8 mouse cellular contexts compared by ENCODE assay signal in genomic region chr1:158356051-158356461, GRCm38 (mm10). TPM values are rescaled to one million over a fixed set of nuclear protein-coding genes. Genes with fewer than 3 reads are reported as not detected.
DNase-seq lines count a peak whose midpoint lies in the region; ATAC-seq and TF ChIP-seq lines count a peak whose summit lies in the region.

Gene Brinp2, minus strand, starts transcription at chr1:158356326.

- peaks cover 3% of the 10 kb centered on the region; the same call in 1 of the 2 replicates for H3K4me1 ChIP-seq in embryonic fibroblast, embryonic 13.5 days (ENCODE audit: control insufficient read depth, insufficient read depth, low read length)
- H3K4me1 ChIP-seq in heart, embryonic 11.5 days (ENCODE audit: control insufficient read depth, insufficient read depth, low read length): no peaks in the 10 kb centered on the region
- peaks cover 9% of the 10 kb centered on the region for H3K4me1 ChIP-seq in limb, embryonic 10.5 days
- H3K4me1 ChIP-seq in midbrain, embryonic 12.5 days: peaks cover 13% of the 10 kb centered on the region; the same call in 1 of the 2 replicates
- peaks cover 10% of the 10 kb centered on the region for H3K4me1 ChIP-seq in stomach, embryonic 15.5 days

- H3K4me2 ChIP-seq in heart, embryonic 11.5 days: peak within 1 kb of the TSS; percentile 93
- H3K4me2 ChIP-seq in midbrain, embryonic 12.5 days (replicated peaks): peak within 1 kb of the TSS; percentile 95
- H3K4me2 ChIP-seq in stomach, embryonic 15.5 days: peak within 1 kb of the TSS; percentile 78

- whole genome bisulfite sequencing in heart, embryonic 11.5 days (ENCODE audit: insufficient replicate concordance): 1% methylated on average over 30 of the region's 30 CpGs
- under 1% methylated on average over 30 of the region's 30 CpGs for WGBS in limb, embryonic 10.5 days
- WGBS in midbrain, embryonic 12.5 days: under 1% methylated on average over 30 of the region's 30 CpGs
- WGBS in stomach, embryonic 15.5 days: under 1% methylated on average over 30 of the region's 30 CpGs

- no peaks in the 10 kb centered on the region for H3K9me3 ChIP-seq in heart, embryonic 11.5 days (replicated peaks; ENCODE audit: control insufficient read depth, low read length)
- no peaks in the 10 kb centered on the region for H3K9me3 ChIP-seq in limb, embryonic 10.5 days (replicated peaks)
- H3K9me3 ChIP-seq in midbrain, embryonic 12.5 days: no peaks in the 10 kb centered on the region
- no peaks in the 10 kb centered on the region for H3K9me3 ChIP-seq in stomach, embryonic 15.5 days

- TF ChIP-seq POLR2A in embryonic fibroblast, embryonic 13.5 days (IDR thresholded peaks at IDR 0.05; ENCODE audit: low read depth, low read length): no peak

- H3K4me3 ChIP-seq in embryonic fibroblast, embryonic 13.5 days (ENCODE audit: insufficient read depth, low read length): peak within 1 kb of the TSS; percentile 45
- H3K4me3 ChIP-seq in heart, embryonic 11.5 days (ENCODE audit: low read depth, low read length): peak within 1 kb of the TSS; percentile 59
- peak within 1 kb of the TSS; percentile 65 for H3K4me3 ChIP-seq in limb, embryonic 10.5 days
- peak within 1 kb of the TSS; percentile 63 for H3K4me3 ChIP-seq in midbrain, embryonic 12.5 days
- peak within 1 kb of the TSS; percentile 46 for H3K4me3 ChIP-seq in stomach, embryonic 15.5 days (replicated peaks)

- no peaks in the 10 kb centered on the region for H3K36me3 ChIP-seq in heart, embryonic 11.5 days (ENCODE audit: control insufficient read depth, insufficient read depth, low read length)
- H3K36me3 ChIP-seq in limb, embryonic 10.5 days: no peaks in the 10 kb centered on the region
- H3K36me3 ChIP-seq in midbrain, embryonic 12.5 days: no peaks in the 10 kb centered on the region
- no peaks in the 10 kb centered on the region for H3K36me3 ChIP-seq in stomach, embryonic 15.5 days

- DNase-seq in thymus, postnatal 14 days: peak; percentile 7
- no peak for DNase-seq in thymus, adult 18-20 months
- peak; percentile 71 for DNase-seq in kidney, adult 9 months
- DNase-seq in limb, embryonic 10.5 days (ENCODE audit: low spot score): peak; percentile 77

- no peak for TF ChIP-seq CTCF in embryonic fibroblast, embryonic 13.5 days (IDR thresholded peaks at IDR 0.05; ENCODE audit: borderline replicate concordance, insufficient read depth, low read length)

- H3K9ac ChIP-seq in heart, embryonic 11.5 days (ENCODE audit: low read depth, low read length): no peak within 1 kb of the TSS
- H3K9ac ChIP-seq in midbrain, embryonic 12.5 days (replicated peaks): peak within 1 kb of the TSS; percentile 63
- H3K9ac ChIP-seq in stomach, embryonic 15.5 days: 0 out of 2 replicates have a peak within 1 kb of the TSS, but pooled peaks have one; percentile 8

- ATAC-seq in heart, embryonic 11.5 days (replicated peaks; ENCODE audit: insufficient number of reproducible peaks, low FRiP score, low TSS enrichment): peak; percentile 86
- ATAC-seq in midbrain, embryonic 12.5 days (ENCODE audit: low FRiP score, low read depth): peak; percentile 98
- peak; percentile 92 for ATAC-seq in stomach, embryonic 15.5 days (ENCODE audit: insufficient read depth, low FRiP score, low read depth)

- H3K27me3 ChIP-seq in heart, embryonic 11.5 days (ENCODE audit: control insufficient read depth, insufficient read depth, low read length): peaks cover 33% of the 10 kb centered on the region
- peaks cover 86% of the 10 kb centered on the region for H3K27me3 ChIP-seq in limb, embryonic 10.5 days (ENCODE audit: low read depth, poor library complexity, severe bottlenecking)
- peaks cover 33% of the 10 kb centered on the region for H3K27me3 ChIP-seq in midbrain, embryonic 12.5 days
- H3K27me3 ChIP-seq in stomach, embryonic 15.5 days (replicated peaks): peaks cover 37% of the 10 kb centered on the region

- H3K27ac ChIP-seq in embryonic fibroblast, embryonic 13.5 days (ENCODE audit: insufficient read depth, low read length): no peak within 1 kb of the TSS
- no peak within 1 kb of the TSS for H3K27ac ChIP-seq in heart, embryonic 11.5 days (ENCODE audit: low read depth, low read length)
- no peak within 1 kb of the TSS for H3K27ac ChIP-seq in limb, embryonic 10.5 days
- no peak within 1 kb of the TSS for H3K27ac ChIP-seq in midbrain, embryonic 12.5 days (replicated peaks)
- no peak within 1 kb of the TSS for H3K27ac ChIP-seq in stomach, embryonic 15.5 days

RNA-seq across cellular contexts. Expression of gene Brinp2, which starts in this region (rescaled TPM):
- not detected in 2 replicates for polyA plus RNA-seq in embryonic fibroblast, embryonic 13.5 days (2011; ENCODE audit: insufficient read length, low read depth, missing spikeins)
- 0.33 and 0.39 TPM in 2 replicates for polyA plus RNA-seq in heart, embryonic 11.5 days (2014; fragmentation: Nextera tagmentation; extraction: Ambion mirVana)
- 0.04 and 0.10 TPM in 2 replicates for polyA plus RNA-seq in limb, embryonic 10.5 days (2016; fragmentation: Nextera tagmentation; extraction: Ambion mirVana)
- 8.1 and 10.2 TPM in 2 replicates for polyA plus RNA-seq in midbrain, embryonic 12.5 days (2016; fragmentation: Nextera tagmentation; extraction: Ambion mirVana)
- 1.1 TPM in 2 replicates for polyA plus RNA-seq in stomach, embryonic 15.5 days (2015; fragmentation: Nextera tagmentation; extraction: Ambion mirVana)

Comparison
In these comparisons a context has a peak if more than half of its experiments do, and no peak if none do; other contexts are left out.
1. DNase-seq: peak in thymus, postnatal 14 days (single experiment) and kidney, adult 9 months (single experiment); none in thymus, adult 18-20 months (0 of 2).
2. Peak in ATAC-seq, H3K4me3 ChIP-seq and H3K4me2 ChIP-seq in heart, embryonic 11.5 days; RNA of the gene not detected or under 1 TPM.
3. Peak in DNase-seq and H3K4me3 ChIP-seq in limb, embryonic 10.5 days; RNA of the gene not detected or under 1 TPM.
4. Peak in every context shown above with its lines, with median percentiles within 50 percentile points of each other: H3K4me3 ChIP-seq, ATAC-seq and H3K4me2 ChIP-seq.